Mouse (Mus musculus) kidney, adult 2 months (tissue): Measurements from ENCODE around the gene Troap.

ENCODE experiments used
- CTCF ChIP-seq: fragments of 200-500 bp; conservative IDR thresholded peaks from 2 replicates; pipeline ENCODE4 v1.5.1; 2011; ENCODE audit warnings: low read depth, mild to moderate bottlenecking, control low read depth, low read length, moderate library complexity, mixed read lengths; ENCODE audit not compliant: insufficient read depth, insufficient read length
- POLR2A ChIP-seq: fragments of 200-500 bp; IDR thresholded peaks from one replicate; pipeline ENCODE4 v1.6.1; 2011; ENCODE audit warnings: low read depth, low read length, control low read depth

DNA sequence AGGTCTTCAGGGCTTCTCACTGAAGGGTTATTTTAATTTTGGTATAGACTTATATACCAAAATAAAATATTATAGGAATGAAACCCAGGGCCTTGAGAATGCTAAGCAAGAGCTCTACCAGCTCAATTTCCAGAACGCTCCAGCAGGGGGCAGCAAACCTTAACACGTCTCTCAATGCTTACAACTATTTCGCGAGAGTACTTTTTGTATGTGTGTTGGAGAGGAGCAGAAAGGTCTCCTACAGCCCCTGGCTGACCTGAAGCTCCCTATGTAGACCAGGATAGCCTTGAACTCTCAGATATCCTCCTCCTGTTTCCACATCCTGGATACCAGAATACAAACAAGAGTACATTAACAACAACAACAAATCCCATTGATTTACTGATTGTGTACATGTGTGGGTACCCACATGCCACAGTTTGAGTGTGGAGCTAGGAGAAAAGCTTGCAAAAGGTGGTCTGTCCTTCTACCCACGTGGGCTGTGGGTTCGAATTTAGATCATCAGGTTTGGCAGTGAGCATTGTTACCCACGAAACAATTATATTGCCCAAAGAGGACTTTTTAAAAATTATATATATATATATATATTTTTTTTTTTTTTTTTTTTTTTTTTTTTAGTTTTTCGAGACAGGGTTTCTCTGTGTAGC is 49.6 kb upstream of the Troap start:
- no peak for TF ChIP-seq POLR2A
- TF ChIP-seq CTCF: peak; percentile 70
